Mouse (Mus musculus): Measurements from ENCODE around the gene Capn1. TPM values are rescaled to one million over a fixed set of nuclear protein-coding genes. Genes with fewer than 3 reads are reported as not detected.
A peak's percentile ranks its signal among the peaks of the same experiment; 100 is the strongest.

The Capn1 gene
- polyA plus RNA-seq, 1 experiment from 2014 or later: 3.2 TPM

GRCm38 (mm10) chr19:5940656-5941055 is 75.0 kb downstream of the Capn1 start:
- 92% methylated on average over 10 of the region's 10 CpGs for WGBS
- peaks cover 14% of the 10 kb centered on the region for H3K4me1 ChIP-seq
- no peak for ATAC-seq (ENCODE audit: low FRiP score)
- H3K27me3 ChIP-seq: no peaks in the 10 kb centered on the region
- 0 out of 2 replicates have a peak overlapping the region, but pooled peaks have one; percentile 31 for H3K27ac ChIP-seq
- no peak overlapping the region for H3K4me3 ChIP-seq (replicated peaks)
- no peak overlapping the region for H3K9ac ChIP-seq
- peaks cover 52% of the 10 kb centered on the region for H3K36me3 ChIP-seq (replicated peaks)
- H3K9me3 ChIP-seq: no peaks in the 10 kb centered on the region
- H3K4me2 ChIP-seq: no peak overlapping the region

GRCm38 (mm10) chr19:5940173-5940572 is 75.5 kb downstream of the Capn1 start:
- H3K4me2 ChIP-seq: no peak overlapping the region
- ATAC-seq (ENCODE audit: low FRiP score): no peak
- H3K36me3 ChIP-seq (replicated peaks): peaks cover 47% of the 10 kb centered on the region
- H3K9me3 ChIP-seq: no peaks in the 10 kb centered on the region
- 0 out of 2 replicates have a peak overlapping the region, but pooled peaks have one; percentile 50 for H3K27ac ChIP-seq
- no peaks in the 10 kb centered on the region for H3K27me3 ChIP-seq
- no peak overlapping the region for H3K9ac ChIP-seq
- WGBS: 80% methylated on average over 4 of the region's 4 CpGs
- no peak overlapping the region for H3K4me3 ChIP-seq (replicated peaks)
- peaks cover 17% of the 10 kb centered on the region for H3K4me1 ChIP-seq

- no peak overlapping the region for H3K4me3 ChIP-seq (replicated peaks)
- WGBS: 85% methylated on average over 5 of the region's 5 CpGs
- no peaks in the 10 kb centered on the region for H3K9me3 ChIP-seq
- H3K27ac ChIP-seq: peak overlapping the region; percentile 50; the same call in 1 of the 2 replicates
- H3K9ac ChIP-seq: no peak overlapping the region
- H3K4me1 ChIP-seq: peaks cover 17% of the 10 kb centered on the region
- H3K36me3 ChIP-seq (replicated peaks): peaks cover 42% of the 10 kb centered on the region
- no peaks in the 10 kb centered on the region for H3K27me3 ChIP-seq
- no peak for ATAC-seq (ENCODE audit: low FRiP score)
- H3K4me2 ChIP-seq: no peak overlapping the region
Measured at GRCm38 (mm10) chr19:5939715-5940114, 76.0 kb downstream of the Capn1 start.

Small RNA genes within 50 kb of the gene (microRNA-seq; reads per million reads assigned to microRNA genes)
- 2.4 reads per million, percentile 3 among the genes with 10 or more reads in this experiment for gene Mir6988

Other genes starting within 250 kb of the Capn1 start
- gene Scyl1, start 244.5 kb downstream of the Capn1 start, polyA plus RNA-seq (2016; fragmentation: Nextera tagmentation; extraction: Ambion mirVana): 63.4 and 65.3 TPM in 2 replicates
- gene Frmd8, start 140.6 kb downstream of the Capn1 start, polyA plus RNA-seq (2016; fragmentation: Nextera tagmentation; extraction: Ambion mirVana): 25.6 and 25.9 TPM in 2 replicates
- gene Slc25a45, start 138.1 kb downstream of the Capn1 start, polyA plus RNA-seq (2016; fragmentation: Nextera tagmentation; extraction: Ambion mirVana): 1.3 and 1.8 TPM in 2 replicates
- gene Tigd3, start 121.7 kb downstream of the Capn1 start, polyA plus RNA-seq (2016; fragmentation: Nextera tagmentation; extraction: Ambion mirVana): 11.1 and 12.8 TPM in 2 replicates
- gene Dpf2, start 102.9 kb downstream of the Capn1 start, polyA plus RNA-seq (2016; fragmentation: Nextera tagmentation; extraction: Ambion mirVana): 184 and 203 TPM in 2 replicates
- gene Cdc42ep2, start 91.1 kb downstream of the Capn1 start, polyA plus RNA-seq (2016; fragmentation: Nextera tagmentation; extraction: Ambion mirVana): 2.2 TPM in 2 replicates
- 76.8 and 80.4 TPM in 2 replicates for gene Pola2, start 51.7 kb downstream of the Capn1 start, polyA plus RNA-seq (2016; fragmentation: Nextera tagmentation; extraction: Ambion mirVana)
- not detected in 2 replicates for gene Slc22a20, start 29.8 kb downstream of the Capn1 start, polyA plus RNA-seq (2016; fragmentation: Nextera tagmentation; extraction: Ambion mirVana)
- 26.4 and 31.3 TPM in 2 replicates for gene Syvn1, start 30.7 kb upstream of the Capn1 start, polyA plus RNA-seq (2016; fragmentation: Nextera tagmentation; extraction: Ambion mirVana)
- gene Mrpl49, start 41.9 kb upstream of the Capn1 start, polyA plus RNA-seq (2016; fragmentation: Nextera tagmentation; extraction: Ambion mirVana): 74.7 and 76.7 TPM in 2 replicates
- gene Fau, start 41.9 kb upstream of the Capn1 start, polyA plus RNA-seq (2016; fragmentation: Nextera tagmentation; extraction: Ambion mirVana): 652 and 668 TPM in 2 replicates
- 30.8 and 35.4 TPM in 2 replicates for gene Znhit2, start 45.3 kb upstream of the Capn1 start, polyA plus RNA-seq (2016; fragmentation: Nextera tagmentation; extraction: Ambion mirVana)
- 31.7 and 32.8 TPM in 2 replicates for gene Tm7sf2, start 52.5 kb upstream of the Capn1 start, polyA plus RNA-seq (2016; fragmentation: Nextera tagmentation; extraction: Ambion mirVana)
- 66.0 and 70.8 TPM in 2 replicates for gene Vps51, start 61.3 kb upstream of the Capn1 start, polyA plus RNA-seq (2016; fragmentation: Nextera tagmentation; extraction: Ambion mirVana)
- gene Tmem262, start 64.1 kb upstream of the Capn1 start, polyA plus RNA-seq (2016; fragmentation: Nextera tagmentation; extraction: Ambion mirVana): not detected in 2 replicates
- gene Gm28374, start 66.4 kb upstream of the Capn1 start, polyA plus RNA-seq (2016; fragmentation: Nextera tagmentation; extraction: Ambion mirVana): 2.0 and 2.4 TPM in 2 replicates
- 66.1 and 74.9 TPM in 2 replicates for gene Zfpl1, start 69.1 kb upstream of the Capn1 start, polyA plus RNA-seq (2016; fragmentation: Nextera tagmentation; extraction: Ambion mirVana)
- gene Cdca5, start 69.1 kb upstream of the Capn1 start, polyA plus RNA-seq (2016; fragmentation: Nextera tagmentation; extraction: Ambion mirVana): 54.5 and 57.4 TPM in 2 replicates
- 0.42 and 0.62 TPM in 2 replicates for gene AC131692.1, start 78.5 kb upstream of the Capn1 start, polyA plus RNA-seq (2016; fragmentation: Nextera tagmentation; extraction: Ambion mirVana)
- gene Naaladl1, start 89.9 kb upstream of the Capn1 start, polyA plus RNA-seq (2016; fragmentation: Nextera tagmentation; extraction: Ambion mirVana): 0.81 and 1.2 TPM in 2 replicates
- 55.2 and 56.6 TPM in 2 replicates for gene Sac3d1, start 102.8 kb upstream of the Capn1 start, polyA plus RNA-seq (2016; fragmentation: Nextera tagmentation; extraction: Ambion mirVana)
- 24.6 and 26.0 TPM in 2 replicates for gene Snx15, start 112.4 kb upstream of the Capn1 start, polyA plus RNA-seq (2016; fragmentation: Nextera tagmentation; extraction: Ambion mirVana)
- not detected in 2 replicates for gene Batf2, start 125.1 kb upstream of the Capn1 start, polyA plus RNA-seq (2016; fragmentation: Nextera tagmentation; extraction: Ambion mirVana)
- 77.4 and 80.5 TPM in 2 replicates for gene Arl2, start 125.7 kb upstream of the Capn1 start, polyA plus RNA-seq (2016; fragmentation: Nextera tagmentation; extraction: Ambion mirVana)
- not detected in 2 replicates for gene Majin, start 168.5 kb upstream of the Capn1 start, polyA plus RNA-seq (2016; fragmentation: Nextera tagmentation; extraction: Ambion mirVana)
- gene Gpha2, start 210.5 kb upstream of the Capn1 start, polyA plus RNA-seq (2016; fragmentation: Nextera tagmentation; extraction: Ambion mirVana): 0.70 and 0.91 TPM in 2 replicates
- 51.8 and 52.4 TPM in 2 replicates for gene Ppp2r5b, start 220.0 kb upstream of the Capn1 start, polyA plus RNA-seq (2016; fragmentation: Nextera tagmentation; extraction: Ambion mirVana)
- gene Atg2a, start 225.8 kb upstream of the Capn1 start, polyA plus RNA-seq (2016; fragmentation: Nextera tagmentation; extraction: Ambion mirVana): 12.0 and 14.2 TPM in 2 replicates